Mouse (Mus musculus) hindbrain, embryonic 13.5 days (tissue): ENCODE measurements at regions not wholly inside any gene's neighbourhood (a gene's known extent, or its start where the extent isn't known, plus 50 kb on each side); places are given as distances from the start of the nearest gene placed in this dataset.
A peak's percentile ranks its signal among the peaks of the same experiment; 100 is the strongest.

Source experiments
- ATAC-seq: fragments of 200-750 bp; cut with Nextera tagmentation; 2 replicates; pipeline ENCODE4 v1.8.0; 2017; ENCODE audit warnings: moderate TSS enrichment; ENCODE audit not compliant: low FRiP score
- H3K27ac ChIP-seq: fragments of 300-500 bp; sonication (generic); 2 replicates; pipeline ENCODE4 v1.5.1; 2015; ENCODE audit warnings: inconsistent platforms, mild to moderate bottlenecking, moderate library complexity
- H3K27me3 ChIP-seq: fragments of 300-500 bp; sonication (generic); 2 replicates; pipeline ENCODE4 v1.6.1; 2015; ENCODE audit warnings: mild to moderate bottlenecking, inconsistent platforms
- H3K36me3 ChIP-seq: fragments of 300-500 bp; sonication (generic); 2 replicates; pipeline ENCODE4 v1.6.1; 2015; ENCODE audit warnings: mild to moderate bottlenecking, inconsistent platforms
- H3K4me1 ChIP-seq: fragments of 300-500 bp; sonication (generic); replicated peaks from 2 replicates; pipeline ENCODE4 v1.6.1; 2015; ENCODE audit warnings: inconsistent platforms
- H3K4me2 ChIP-seq: fragments of 300-500 bp; sonication (generic); 2 replicates; pipeline ENCODE4 v1.6.1; 2015; ENCODE audit warnings: inconsistent platforms, mild to moderate bottlenecking, moderate library complexity
- H3K4me3 ChIP-seq: fragments of 300-500 bp; sonication (generic); 2 replicates; pipeline ENCODE4 v1.5.1; 2015; ENCODE audit warnings: mild to moderate bottlenecking, inconsistent platforms
- H3K9ac ChIP-seq: fragments of 300-500 bp; sonication (generic); 2 replicates; pipeline ENCODE4 v1.6.1; 2015; ENCODE audit warnings: mild to moderate bottlenecking, inconsistent platforms
- H3K9me3 ChIP-seq: fragments of 300-500 bp; sonication (generic); 2 replicates; pipeline ENCODE4 v1.6.1; 2016; ENCODE audit warnings: inconsistent platforms
- WGBS: fragments of 180-500 bp; shearing (Covaris S2); methylation state at CpG from one replicate; pipeline ENCODE4 v1.1.7; 2015; 5-methylcytosine and 5-hydroxymethylcytosine counted together

DNA sequence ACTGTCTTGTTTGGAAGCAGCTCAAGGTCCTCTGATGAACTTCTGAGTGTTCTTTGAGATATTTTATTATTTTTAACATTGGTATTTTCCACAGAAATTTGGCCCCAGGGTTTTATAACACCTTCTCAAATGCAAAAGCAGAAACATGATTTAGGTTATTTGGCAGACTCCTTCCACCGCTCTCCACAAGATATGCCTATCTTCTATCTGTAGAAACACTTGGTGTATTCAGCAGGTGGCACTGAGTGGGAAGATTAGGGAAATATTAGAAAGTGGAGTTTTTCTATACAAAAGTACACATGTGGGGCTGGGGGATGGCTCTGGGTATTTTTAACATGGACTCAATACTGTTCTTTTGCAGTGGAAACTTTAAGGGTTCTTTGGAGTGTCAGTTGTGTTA is 475.3 kb downstream of the Dach1 start:
- no peak overlapping the region for H3K9ac ChIP-seq
- H3K27ac ChIP-seq = no peak overlapping the region
- H3K4me1 ChIP-seq = no peaks in the 10 kb centered on the region
- H3K4me3 ChIP-seq = no peak overlapping the region
- 93% methylated on average over 1 of the region's 1 CpGs for whole genome bisulfite sequencing
- H3K36me3 ChIP-seq = no peaks in the 10 kb centered on the region
- no peaks in the 10 kb centered on the region; the same call in 1 of the 2 replicates for H3K9me3 ChIP-seq
- H3K27me3 ChIP-seq = no peaks in the 10 kb centered on the region
- no peak for ATAC-seq
- H3K4me2 ChIP-seq = no peak overlapping the region

GRCm38 (mm10) chr14:97684617-97685016 is 484.9 kb downstream of the Dach1 start:
- ATAC-seq = no peak
- Histone ChIP-seq H3K4me2 (no peak overlapping the region), H3K27ac (no peak overlapping the region), H3K36me3 (no peaks in the 10 kb centered on the region), H3K27me3 (no peaks in the 10 kb centered on the region), H3K4me1 (no peaks in the 10 kb centered on the region), H3K9me3 (no peaks in the 10 kb centered on the region), H3K4me3 (no peak overlapping the region), H3K9ac (no peak overlapping the region)
- 90% methylated on average over 3 of the region's 3 CpGs for WGBS

- Histone ChIP-seq H3K27me3 (no peaks in the 10 kb centered on the region), H3K4me2 (no peak overlapping the region), H3K4me3 (no peak overlapping the region), H3K27ac (no peak overlapping the region), H3K9ac (no peak overlapping the region), H3K4me1 (no peaks in the 10 kb centered on the region), H3K36me3 (no peaks in the 10 kb centered on the region), H3K9me3 (no peaks in the 10 kb centered on the region)
- 72% methylated on average over 2 of the region's 2 CpGs for WGBS
- ATAC-seq = no peak
Measured at GRCm38 (mm10) chr14:97667806-97668205, 501.8 kb downstream of the Dach1 start.

DNA sequence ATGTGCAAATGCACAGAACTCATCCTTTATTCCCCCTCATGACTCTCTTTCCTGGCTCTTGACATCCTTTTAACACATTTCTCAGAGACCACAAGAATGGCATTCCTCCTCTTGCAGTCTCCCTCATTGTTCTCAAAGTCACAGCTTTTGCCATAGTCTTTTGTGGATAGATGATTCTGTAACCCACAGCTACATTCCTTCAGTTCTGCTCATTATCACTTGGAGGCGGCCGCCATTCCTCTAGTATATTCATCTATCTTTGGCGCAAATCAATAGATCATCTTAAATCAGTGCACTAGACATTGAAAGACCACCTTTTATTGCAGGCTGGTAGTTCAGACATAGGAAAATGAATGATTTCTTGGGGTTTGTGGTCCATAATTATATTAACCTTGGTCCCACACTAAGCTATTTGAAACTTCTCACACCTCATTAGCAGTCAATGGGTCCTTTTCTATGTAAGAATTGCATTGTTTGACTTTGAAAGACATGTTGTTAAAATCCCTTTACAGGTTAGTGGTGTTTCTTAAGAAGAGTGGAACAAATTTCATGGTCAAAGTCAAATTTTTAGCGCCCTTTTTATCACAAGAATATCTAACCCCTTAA is 531.3 kb downstream of the Dach1 start:
- no peak overlapping the region for H3K4me2 ChIP-seq
- H3K27me3 ChIP-seq = no peaks in the 10 kb centered on the region
- no peak overlapping the region for H3K9ac ChIP-seq
- ATAC-seq = no peak
- no peak overlapping the region for H3K4me3 ChIP-seq
- WGBS = 15% methylated on average over 4 of the region's 4 CpGs
- no peak overlapping the region for H3K27ac ChIP-seq
- no peaks in the 10 kb centered on the region for H3K9me3 ChIP-seq
- no peaks in the 10 kb centered on the region for H3K36me3 ChIP-seq
- H3K4me1 ChIP-seq = peaks cover 4% of the 10 kb centered on the region; the same call in 1 of the 2 replicates

- no peak for ATAC-seq
- Histone ChIP-seq H3K4me2 (no peak overlapping the region), H3K9ac (no peak overlapping the region), H3K27me3 (no peaks in the 10 kb centered on the region), H3K4me1 (no peaks in the 10 kb centered on the region), H3K27ac (no peak overlapping the region), H3K9me3 (no peaks in the 10 kb centered on the region), H3K36me3 (no peaks in the 10 kb centered on the region), H3K4me3 (no peak overlapping the region)
- WGBS = 85% methylated on average over 1 of the region's 1 CpGs
Measured at GRCm38 (mm10) chr14:97611438-97611837, 558.1 kb downstream of the Dach1 start.

GRCm38 (mm10) chr14:97596694-97597093 is 572.9 kb downstream of the Dach1 start:
- no peak overlapping the region for H3K27ac ChIP-seq
- WGBS = 15% methylated on average over 5 of the region's 5 CpGs

DNA sequence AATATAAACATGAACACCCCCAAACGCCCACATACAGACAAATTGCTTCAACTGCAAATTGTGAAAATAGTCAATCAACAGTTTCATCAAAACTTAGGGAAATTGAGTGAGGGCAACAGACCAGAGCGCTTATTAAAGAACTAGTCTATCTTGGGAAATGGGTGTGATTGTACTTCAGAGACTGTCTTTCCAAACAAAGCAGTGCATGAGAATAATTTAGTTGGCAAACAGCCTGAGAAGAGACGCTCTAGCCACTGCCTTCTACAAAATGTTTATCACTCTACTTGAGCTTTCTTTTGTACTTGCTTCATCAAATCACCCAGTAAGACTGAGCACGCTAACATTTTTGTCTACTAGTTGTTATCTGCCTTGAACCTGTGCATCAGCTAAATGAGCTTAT is 581.0 kb downstream of the Dach1 start:
- Histone ChIP-seq H3K9me3 (no peaks in the 10 kb centered on the region), H3K27ac (no peak overlapping the region), H3K27me3 (no peaks in the 10 kb centered on the region), H3K9ac (no peak overlapping the region), H3K4me3 (no peak overlapping the region), H3K4me2 (peak overlapping the region; percentile 32), H3K4me1 (peaks cover 7% of the 10 kb centered on the region), H3K36me3 (no peaks in the 10 kb centered on the region)
- ATAC-seq = peak; percentile 39; the same call in 1 of the 2 replicates
- WGBS = 49% methylated on average over 4 of the region's 4 CpGs

More at GRCm38 (mm10) chr14:97596694-97597093, 572.9 kb downstream of the Dach1 start:
- Histone ChIP-seq H3K4me3 (no peak overlapping the region), H3K36me3 (no peaks in the 10 kb centered on the region), H3K4me2 (no peak overlapping the region), H3K9me3 (no peaks in the 10 kb centered on the region), H3K9ac (no peak overlapping the region), H3K4me1 (no peaks in the 10 kb centered on the region), H3K27me3 (no peaks in the 10 kb centered on the region)
- no peak for ATAC-seq

DNA sequence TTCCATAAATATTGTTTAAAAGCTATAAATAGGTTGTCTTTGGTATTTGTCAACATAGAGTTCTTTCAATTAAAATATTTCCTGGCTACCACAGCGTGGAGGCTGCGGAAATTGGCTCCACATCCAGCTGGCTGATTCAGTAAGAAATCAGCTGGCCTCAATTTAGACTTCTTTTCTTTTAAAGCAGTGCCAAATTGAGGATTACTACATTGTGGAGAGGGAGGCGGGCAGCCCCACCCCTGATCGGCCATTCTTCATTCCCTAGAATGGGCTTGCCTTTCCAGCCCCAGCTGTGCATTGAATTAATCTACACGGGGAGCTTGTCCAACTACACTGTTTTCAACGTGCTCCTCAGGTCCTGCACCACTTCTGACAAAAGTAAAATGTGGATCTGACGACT is 581.4 kb downstream of the Dach1 start:
- Histone ChIP-seq H3K4me2 (peak overlapping the region; percentile 32), H3K27ac (0 out of 2 replicates have a peak overlapping the region, but pooled peaks have one; percentile 40), H3K9ac (no peak overlapping the region), H3K9me3 (no peaks in the 10 kb centered on the region), H3K36me3 (no peaks in the 10 kb centered on the region), H3K4me1 (peaks cover 7% of the 10 kb centered on the region), H3K4me3 (no peak overlapping the region), H3K27me3 (no peaks in the 10 kb centered on the region)
- 8% methylated on average over 7 of the region's 7 CpGs for WGBS
- peak; percentile 82; the same call in 1 of the 2 replicates for ATAC-seq

DNA sequence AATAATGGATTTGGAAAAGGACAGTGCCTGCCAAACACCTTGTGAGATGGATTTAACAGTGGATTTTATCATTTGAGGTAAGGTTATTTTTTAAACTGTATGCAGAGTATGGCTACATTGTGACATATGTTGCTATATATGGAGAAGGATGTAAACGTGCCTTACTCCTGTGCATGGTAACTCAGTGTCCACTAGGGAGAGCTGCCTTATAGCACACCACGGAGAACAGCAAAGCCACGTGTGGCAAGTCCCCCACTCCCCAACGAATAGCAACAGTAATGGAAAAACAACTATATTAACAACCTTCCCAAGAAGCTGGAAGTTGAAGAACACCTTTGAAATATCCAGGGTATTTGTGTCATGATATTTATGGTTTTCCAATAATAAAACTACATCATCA is 582.6 kb downstream of the Dach1 start:
- no peak overlapping the region for H3K4me2 ChIP-seq
- H3K27me3 ChIP-seq = no peaks in the 10 kb centered on the region
- ATAC-seq = peak; percentile 66; the same call in 1 of the 2 replicates
- no peak overlapping the region for H3K9ac ChIP-seq
- WGBS = 8% methylated on average over 4 of the region's 4 CpGs
- peaks cover 7% of the 10 kb centered on the region for H3K4me1 ChIP-seq
- no peak overlapping the region for H3K4me3 ChIP-seq
- H3K36me3 ChIP-seq = no peaks in the 10 kb centered on the region
- no peaks in the 10 kb centered on the region for H3K9me3 ChIP-seq
- H3K27ac ChIP-seq = no peak overlapping the region

DNA sequence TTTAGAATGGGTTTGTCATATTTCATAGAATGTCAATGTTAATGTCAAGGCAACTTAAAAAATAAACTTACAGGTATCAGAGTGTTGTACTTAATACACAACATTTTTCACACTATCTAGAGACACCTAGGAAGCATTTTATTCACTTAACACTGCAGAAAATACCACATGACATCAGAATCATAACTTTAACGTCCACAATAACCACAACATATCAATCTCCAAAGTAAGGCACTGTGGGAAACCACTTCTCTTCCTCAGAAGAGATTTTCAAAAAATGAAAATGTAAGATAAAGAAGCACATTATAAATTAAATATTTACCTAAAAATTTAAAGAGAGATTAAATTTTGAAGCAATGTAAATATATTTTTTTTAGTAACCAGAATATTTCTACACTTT is 599.3 kb downstream of the Dach1 start:
- Histone ChIP-seq H3K4me1 (no peaks in the 10 kb centered on the region), H3K9me3 (no peaks in the 10 kb centered on the region), H3K27ac (no peak overlapping the region), H3K4me3 (no peak overlapping the region), H3K36me3 (no peaks in the 10 kb centered on the region), H3K9ac (no peak overlapping the region), H3K4me2 (no peak overlapping the region), H3K27me3 (no peaks in the 10 kb centered on the region)
- no peak for ATAC-seq
- 78% methylated on average over 1 of the region's 1 CpGs for WGBS

- whole genome bisulfite sequencing = 15% methylated on average over 7 of the region's 7 CpGs
- no peaks in the 10 kb centered on the region for H3K27me3 ChIP-seq
- H3K27ac ChIP-seq = peak overlapping the region; percentile 58
- no peak overlapping the region for H3K4me3 ChIP-seq
- ATAC-seq = peak; percentile 69; the same call in 1 of the 2 replicates
- no peaks in the 10 kb centered on the region for H3K9me3 ChIP-seq
- no peaks in the 10 kb centered on the region for H3K36me3 ChIP-seq
- peaks cover 8% of the 10 kb centered on the region for H3K4me1 ChIP-seq
- no peak overlapping the region for H3K4me2 ChIP-seq
- no peak overlapping the region for H3K9ac ChIP-seq
Measured at GRCm38 (mm10) chr14:97560121-97560907, 609.3 kb downstream of the Dach1 start.

- 2% methylated on average over 1 of the region's 1 CpGs for WGBS
- H3K27me3 ChIP-seq = no peaks in the 10 kb centered on the region
- peak; percentile 59; the same call in 1 of the 2 replicates for ATAC-seq
Measured at GRCm38 (mm10) chr14:97559559-97559958, 610.0 kb downstream of the Dach1 start.

More at GRCm38 (mm10) chr14:97559559-97559958, 610.0 kb downstream of the Dach1 start:
- H3K4me2 ChIP-seq = no peak overlapping the region
- H3K9ac ChIP-seq = no peak overlapping the region
- H3K27ac ChIP-seq = 0 out of 2 replicates have a peak overlapping the region, but pooled peaks have one; percentile 18
- no peaks in the 10 kb centered on the region for H3K9me3 ChIP-seq
- no peak overlapping the region for H3K4me3 ChIP-seq
- H3K36me3 ChIP-seq = no peaks in the 10 kb centered on the region
- H3K4me1 ChIP-seq = peaks cover 8% of the 10 kb centered on the region
